Mouse (Mus musculus): ENCODE results near the gene Cdk19. TPM values are rescaled to one million over a fixed set of nuclear protein-coding genes. Genes with fewer than 3 reads are reported as not detected.
"Not testable (repeated sequence)": the region's sequence is repeated elsewhere in the genome, so short reads cannot be mapped to it uniquely, and the experiment has no call there.

The Cdk19 gene
- polyA plus RNA-seq (2012; rRNA removed), result 10.7 and 12.6 TPM in 2 replicates

DNA sequence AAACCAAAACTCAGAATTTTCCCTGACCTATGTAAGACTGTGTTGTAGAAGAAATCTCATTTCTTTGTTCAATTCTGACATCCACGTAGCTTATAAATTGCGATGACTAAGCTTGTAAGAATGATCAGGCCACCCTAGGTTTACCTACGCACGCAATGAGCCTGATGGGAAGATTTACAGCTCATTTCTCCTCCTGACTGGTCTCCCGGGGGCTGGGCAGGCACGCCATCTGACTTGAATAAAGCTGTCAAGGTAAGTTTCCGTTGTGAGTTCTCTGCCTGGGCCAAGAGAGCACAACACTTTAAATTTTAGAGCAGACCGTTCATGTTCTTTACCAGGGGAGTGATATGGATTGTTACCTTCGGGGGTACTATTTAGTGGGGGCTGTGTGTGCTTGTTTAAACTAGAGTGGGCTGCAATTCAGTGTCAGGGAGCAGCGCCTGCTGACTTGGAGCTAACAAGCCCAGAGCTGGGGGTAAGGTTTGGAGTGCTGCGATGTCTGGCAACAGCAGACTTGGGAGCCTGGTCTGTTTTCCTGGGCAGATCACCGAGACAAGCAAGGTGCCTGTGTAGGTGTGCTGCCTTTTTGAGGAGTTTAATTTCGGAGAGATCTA lies at the start of gene Cdk19:
Gene Cdk19, plus strand, starts transcription at position 214 of the 614 bp plus-strand sequence.
- no peak for DNase-seq (ENCODE audit: low read depth in 1 of 2, low spot score in 2 of 2)
- WGBS, result 83% methylated on average over 13 of the region's 13 CpGs
- TF ChIP-seq CTCF (IDR thresholded peaks at IDR 0.05; ENCODE audit: extremely low read depth, insufficient read depth, insufficient read length, insufficient replicate concordance) (no peak), POLR2A (IDR thresholded peaks at IDR 0.05; ENCODE audit: low read depth, low read length) (no peak)

DNA sequence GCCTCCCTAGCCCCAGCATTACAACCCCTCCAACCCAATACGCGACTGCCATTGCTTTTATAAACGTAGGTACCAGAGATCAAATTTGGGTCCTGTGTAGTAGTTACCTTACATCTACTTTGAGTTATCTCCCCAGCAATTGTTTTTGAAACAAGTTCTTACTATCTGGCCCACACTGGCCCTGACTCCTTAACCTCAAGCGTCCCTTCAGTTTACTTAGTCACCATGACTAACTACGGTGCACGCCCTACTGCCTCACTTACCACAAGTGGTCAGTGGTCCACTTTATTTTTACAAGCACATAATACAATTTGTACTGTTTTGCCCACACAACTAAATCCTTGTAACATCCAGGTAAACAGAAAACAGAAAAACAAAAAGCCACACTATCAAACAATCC lies 46.7 kb upstream of the Cdk19 start:
- WGBS, result 95% methylated on average over 6 of the region's 6 CpGs
- H3K4me1 ChIP-seq (ENCODE audit: control insufficient read depth, insufficient read depth, insufficient read length), result 0 out of 2 replicates have a peak, but pooled peaks cover 2% of the 10 kb centered on the region
- H3K36me3 ChIP-seq (ENCODE audit: control insufficient read depth, insufficient read depth, low read length), result peaks cover 13% of the 10 kb centered on the region
- H3K4me3 ChIP-seq (ENCODE audit: extremely low read depth, insufficient read depth, insufficient read length), result no peak overlapping the region
- H3K27me3 ChIP-seq (ENCODE audit: control insufficient read depth, insufficient read depth, low read length), result no peaks in the 10 kb centered on the region
- TF ChIP-seq CTCF (IDR thresholded peaks at IDR 0.05; ENCODE audit: extremely low read depth, insufficient read depth, insufficient read length, insufficient replicate concordance) (no peak), POLR2A (IDR thresholded peaks at IDR 0.05; ENCODE audit: low read depth, low read length) (no peak)
- DNase-seq (ENCODE audit: low read depth in 1 of 2, low spot score in 2 of 2), result no peak
- H3K27ac ChIP-seq (ENCODE audit: insufficient read depth, low read length), result no peak overlapping the region

More for the DNA sequence above, at the start of gene Cdk19:
- Histone ChIP-seq H3K27ac (ENCODE audit: insufficient read depth, low read length) (no peak within 1 kb of the TSS), H3K4me1 (ENCODE audit: control insufficient read depth, insufficient read depth, insufficient read length) (no peaks in the 10 kb centered on the region), H3K4me3 (ENCODE audit: extremely low read depth, insufficient read depth, insufficient read length) (no peak within 1 kb of the TSS), H3K36me3 (ENCODE audit: control insufficient read depth, insufficient read depth, low read length) (no peaks in the 10 kb centered on the region), H3K27me3 (ENCODE audit: control insufficient read depth, insufficient read depth, low read length) (no peaks in the 10 kb centered on the region)

DNA sequence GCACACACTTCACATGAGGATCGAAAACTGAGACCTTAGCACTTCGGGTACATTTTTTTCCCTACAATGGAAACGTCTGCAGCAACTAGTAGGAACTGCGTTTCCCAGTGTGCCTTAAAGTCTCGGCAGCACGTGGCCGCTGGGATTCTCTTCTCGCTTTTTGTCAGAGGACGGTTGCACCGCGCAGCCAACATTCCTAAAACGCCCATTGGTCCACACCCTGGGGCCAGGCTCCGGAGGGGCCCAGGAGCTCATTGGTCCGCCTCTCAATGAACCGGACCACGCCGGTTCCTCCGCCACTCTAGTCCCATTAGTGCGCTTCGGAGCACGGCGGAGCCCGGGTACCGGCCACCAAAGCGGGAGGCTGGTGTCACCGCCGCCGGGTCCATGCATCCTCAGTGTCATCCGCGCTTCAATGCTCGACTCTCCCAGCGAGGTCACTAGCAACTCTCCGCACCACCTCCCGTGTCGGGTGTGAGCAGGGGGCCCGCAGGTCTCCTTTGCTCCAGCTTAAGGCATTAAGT lies 38.7 kb upstream of the Cdk19 start:
- peak in 1 of 2 experiments; percentile 36 for DNase-seq (ENCODE audit: low read depth in 1 of 2, low spot score in 2 of 2)
- Histone ChIP-seq H3K27me3 (ENCODE audit: control insufficient read depth, insufficient read depth, low read length) (no peaks in the 10 kb centered on the region), H3K27ac (ENCODE audit: insufficient read depth, low read length) (peak overlapping the region; percentile 17; the same call in 1 of the 2 replicates), H3K36me3 (ENCODE audit: control insufficient read depth, insufficient read depth, low read length) (no peaks in the 10 kb centered on the region), H3K4me3 (ENCODE audit: extremely low read depth, insufficient read depth, insufficient read length) (peak overlapping the region; percentile 87), H3K4me1 (ENCODE audit: control insufficient read depth, insufficient read depth, insufficient read length) (peaks cover 2% of the 10 kb centered on the region)
- WGBS, result under 1% methylated on average over 36 of the region's 36 CpGs
- TF ChIP-seq CTCF (IDR thresholded peaks at IDR 0.05; ENCODE audit: extremely low read depth, insufficient read depth, insufficient read length, insufficient replicate concordance) (no peak), POLR2A (IDR thresholded peaks at IDR 0.05; ENCODE audit: low read depth, low read length) (no peak)

DNA sequence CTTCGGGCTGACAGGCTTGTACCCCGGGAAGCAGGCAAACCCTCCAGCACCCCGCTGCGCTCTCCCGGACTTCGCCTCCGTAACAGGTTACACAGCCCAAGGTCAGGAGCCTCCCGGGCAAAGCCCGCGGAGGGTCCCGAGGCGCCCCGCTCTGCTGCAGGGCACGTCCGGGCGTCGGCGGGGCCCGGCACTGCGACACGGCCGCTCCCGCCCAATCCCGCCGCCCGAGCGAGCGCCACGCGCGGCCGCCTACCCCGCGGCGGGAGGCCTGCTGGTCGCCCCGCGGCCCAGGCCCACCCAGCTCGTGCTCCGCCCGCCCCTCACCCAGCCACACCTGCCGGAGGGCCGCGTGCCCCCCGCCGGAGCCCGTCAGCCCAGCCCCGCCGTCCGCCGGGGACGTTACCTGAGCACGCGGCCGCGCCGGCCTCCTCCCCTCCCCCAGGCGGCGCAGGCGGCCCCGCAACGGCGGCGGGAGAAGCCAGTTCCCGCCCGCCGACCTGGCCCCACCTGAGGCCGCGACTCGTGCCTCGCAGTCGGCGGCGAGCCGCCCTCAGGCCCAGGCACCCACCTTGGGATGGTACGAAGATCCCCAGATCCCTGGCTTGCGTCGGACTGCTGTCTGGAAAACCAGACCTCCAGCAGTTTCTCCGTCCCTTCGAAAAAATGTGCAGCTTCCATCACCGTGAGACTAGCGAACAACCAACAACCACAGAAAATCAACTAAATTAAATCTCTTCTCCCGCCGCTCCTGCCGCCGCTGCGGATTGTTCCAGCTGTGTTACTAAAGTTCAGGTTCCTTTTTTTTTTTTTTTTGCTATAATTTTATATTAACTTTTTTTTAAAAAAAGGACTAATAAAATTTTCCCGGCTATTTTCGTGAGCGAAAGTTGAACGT lies 37.9 kb upstream of the Cdk19 start:
- WGBS, result 1% methylated on average over 79 of the region's 91 CpGs
- not testable (repeated sequence) for H3K27me3 ChIP-seq (ENCODE audit: control insufficient read depth, insufficient read depth, low read length); H3K4me1 ChIP-seq (ENCODE audit: control insufficient read depth, insufficient read depth, insufficient read length); H3K36me3 ChIP-seq (ENCODE audit: control insufficient read depth, insufficient read depth, low read length)
- DNase-seq (ENCODE audit: low read depth in 1 of 2, low spot score in 2 of 2), result peak in 1 of 2 experiments; percentile 35
- Histone ChIP-seq H3K27ac (ENCODE audit: insufficient read depth, low read length) (peak overlapping the region; percentile 62; the same call in 1 of the 2 replicates), H3K4me3 (ENCODE audit: extremely low read depth, insufficient read depth, insufficient read length) (peak overlapping the region; percentile 87)

DNA sequence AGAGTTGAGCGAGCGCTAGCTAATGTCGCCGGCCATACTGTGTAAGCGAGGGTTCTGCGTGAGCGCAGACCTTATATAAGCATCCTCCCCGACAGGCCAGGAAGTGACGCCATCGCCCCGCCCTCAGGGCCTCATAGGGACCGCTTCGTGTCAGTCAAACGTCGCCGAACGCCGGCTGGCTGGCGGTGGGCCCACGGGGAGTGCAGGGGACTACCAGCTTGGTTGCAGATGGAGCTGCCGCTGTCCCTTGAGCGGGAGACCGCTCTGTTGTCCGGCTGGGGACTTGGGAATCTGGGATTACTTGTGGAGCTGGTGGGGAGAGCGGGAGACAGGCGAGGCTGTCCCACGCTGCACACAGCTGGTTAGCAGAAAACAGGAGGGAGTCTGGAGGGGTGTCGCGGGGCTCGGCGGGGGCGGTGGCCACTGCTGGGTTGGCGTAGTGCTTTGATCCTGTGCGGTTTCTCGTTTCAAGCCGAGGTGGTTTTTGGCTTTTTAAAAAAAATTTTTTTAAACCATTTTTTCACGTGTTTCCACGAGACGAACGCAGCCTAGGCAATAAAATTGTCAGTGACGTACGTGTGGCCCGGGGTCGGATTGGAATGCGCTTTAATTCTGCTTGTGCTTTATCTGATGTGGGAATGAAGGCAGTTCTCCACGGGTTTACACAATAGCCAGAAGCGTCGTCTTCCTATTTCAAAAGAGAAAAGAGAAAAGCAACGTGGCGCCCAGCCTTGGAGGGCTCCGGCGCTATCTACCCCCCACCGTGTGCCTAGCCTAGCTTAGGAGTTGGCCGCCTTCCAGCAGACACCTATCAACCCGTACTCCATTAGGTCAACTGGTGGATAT lies 37.0 kb upstream of the Cdk19 start, which contains the start of gene Amd1:
Gene Amd1, minus strand, starts transcription at position 47 of the 846 bp plus-strand sequence.
- no peaks in the 10 kb centered on the region for H3K27me3 ChIP-seq (ENCODE audit: control insufficient read depth, insufficient read depth, low read length)
- DNase-seq (ENCODE audit: low read depth in 1 of 2, low spot score in 2 of 2), result peak; percentile 96 to 99
- TF ChIP-seq CTCF (IDR thresholded peaks at IDR 0.05; ENCODE audit: extremely low read depth, insufficient read depth, insufficient read length, insufficient replicate concordance) (no peak), POLR2A (IDR thresholded peaks at IDR 0.05; ENCODE audit: low read depth, low read length) (no peak)
- H3K27ac ChIP-seq (ENCODE audit: insufficient read depth, low read length), result peak within 1 kb of the TSS; percentile 73
- WGBS, result under 1% methylated on average over 55 of the region's 55 CpGs
- peak within 1 kb of the TSS; percentile 87 for H3K4me3 ChIP-seq (ENCODE audit: extremely low read depth, insufficient read depth, insufficient read length)
- no peaks in the 10 kb centered on the region for H3K36me3 ChIP-seq (ENCODE audit: control insufficient read depth, insufficient read depth, low read length)
- H3K4me1 ChIP-seq (ENCODE audit: control insufficient read depth, insufficient read depth, insufficient read length), result no peaks in the 10 kb centered on the region; the same call in none of the 2 replicates

DNA sequence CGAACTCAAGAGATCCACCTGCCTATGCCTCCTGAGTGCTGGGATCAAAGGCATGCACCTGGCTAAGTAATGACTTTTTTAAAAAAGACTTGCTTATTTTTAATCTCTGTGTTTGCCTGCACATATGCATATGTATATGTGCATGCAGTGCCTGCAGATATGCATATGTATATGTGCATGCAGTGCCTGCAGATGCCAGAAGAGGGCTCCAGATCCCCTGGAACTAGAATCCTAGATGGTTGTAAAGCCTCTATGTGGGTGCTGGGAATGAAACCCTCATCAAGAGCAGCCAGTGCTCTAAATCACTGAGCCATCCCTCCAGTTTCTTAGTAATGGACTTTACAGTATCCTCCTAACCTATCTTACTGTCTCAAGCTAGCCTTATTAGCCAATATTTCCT lies 33.4 kb upstream of the Cdk19 start:
- H3K36me3 ChIP-seq (ENCODE audit: control insufficient read depth, insufficient read depth, low read length), result no peaks in the 10 kb centered on the region
- no peaks in the 10 kb centered on the region; the same call in 1 of the 2 replicates for H3K4me1 ChIP-seq (ENCODE audit: control insufficient read depth, insufficient read depth, insufficient read length)
- WGBS, result 93% methylated on average over 1 of the region's 1 CpGs
- no peaks in the 10 kb centered on the region for H3K27me3 ChIP-seq (ENCODE audit: control insufficient read depth, insufficient read depth, low read length)
- TF ChIP-seq CTCF (IDR thresholded peaks at IDR 0.05; ENCODE audit: extremely low read depth, insufficient read depth, insufficient read length, insufficient replicate concordance), result no peak
- TF ChIP-seq POLR2A (IDR thresholded peaks at IDR 0.05; ENCODE audit: low read depth, low read length), result no peak
- H3K27ac ChIP-seq (ENCODE audit: insufficient read depth, low read length), result no peak overlapping the region
- DNase-seq (ENCODE audit: low read depth in 1 of 2, low spot score in 2 of 2), result no peak
- H3K4me3 ChIP-seq (ENCODE audit: extremely low read depth, insufficient read depth, insufficient read length), result no peak overlapping the region

All from spleen, adult 2 months (tissue).